Mouse (Mus musculus): Measurements from ENCODE around the gene Lats2.
"Not testable (repeated sequence)": the region's sequence is repeated elsewhere in the genome, so short reads cannot be mapped to it uniquely, and the experiment has no call there.

The Lats2 gene

GRCm38 (mm10) chr14:57758237-57758636 is at the start of gene Lats2:
TSS of gene Lats2 (minus strand) at chr14:57758388.
- no peak for DNase-seq

GRCm38 (mm10) chr14:57803731-57804130 is 45.5 kb upstream of the Lats2 start:
- DNase-seq, result no peak

- DNase-seq, result peak; percentile 96 to 97
These were observed 40.1 kb upstream of the Lats2 start, which contains the start of gene Sap18 for GRCm38 (mm10) chr14:57797991-57798931. TSS of gene Sap18 (plus strand) at chr14:57798180.

- peak in 1 of 2 experiments; percentile 7 for DNase-seq
These were observed 39.4 kb upstream of the Lats2 start for GRCm38 (mm10) chr14:57797551-57797950.

- DNase-seq, result no peak
These were observed 33.0 kb upstream of the Lats2 start for GRCm38 (mm10) chr14:57791171-57791570.

GRCm38 (mm10) chr14:57789759-57790158 is 31.6 kb upstream of the Lats2 start:
- no peak for DNase-seq

- DNase-seq, result no peak
These were observed 31.1 kb upstream of the Lats2 start for GRCm38 (mm10) chr14:57789311-57789710.

GRCm38 (mm10) chr14:57787406-57787805 is 29.2 kb upstream of the Lats2 start:
- DNase-seq, result no peak

GRCm38 (mm10) chr14:57772157-57772815 is 14.1 kb upstream of the Lats2 start:
- no peak for DNase-seq

- DNase-seq, result no peak
These were observed 10.9 kb upstream of the Lats2 start for GRCm38 (mm10) chr14:57769102-57769501.

GRCm38 (mm10) chr14:57760447-57761412 is 2.5 kb upstream of the Lats2 start:
- no peak for DNase-seq

- DNase-seq, result no peak
These were observed 2.1 kb downstream of the Lats2 start for GRCm38 (mm10) chr14:57756094-57756493.

- no peak for DNase-seq
These were observed 2.5 kb downstream of the Lats2 start for GRCm38 (mm10) chr14:57755661-57756060.

GRCm38 (mm10) chr14:57753351-57753992 is 4.7 kb downstream of the Lats2 start:
- DNase-seq, result no peak

GRCm38 (mm10) chr14:57751006-57751405 is 7.2 kb downstream of the Lats2 start:
- not testable (repeated sequence) for DNase-seq

GRCm38 (mm10) chr14:57749501-57749900 is 8.7 kb downstream of the Lats2 start:
- no peak for DNase-seq

GRCm38 (mm10) chr14:57746001-57746771 is 12.0 kb downstream of the Lats2 start, which contains the start of gene Gm49361:
TSS of gene Gm49361 (minus strand) at chr14:57746103.
- DNase-seq, result peak; percentile 91 to 97

GRCm38 (mm10) chr14:57745291-57745969 is 12.8 kb downstream of the Lats2 start:
- DNase-seq, result peak; percentile 59 to 75

GRCm38 (mm10) chr14:57744547-57744946 is 13.6 kb downstream of the Lats2 start:
- DNase-seq, result no peak

GRCm38 (mm10) chr14:57740651-57741050 is 17.5 kb downstream of the Lats2 start:
- DNase-seq, result no peak

- DNase-seq, result no peak
These were observed 21.1 kb downstream of the Lats2 start for GRCm38 (mm10) chr14:57737089-57737488.

All from cerebellum, adult 18-20 months (tissue).